Mouse (Mus musculus) forebrain, postnatal 0 days (tissue): Measurements from ENCODE around the gene Mettl7b. TPM values are rescaled to one million over a fixed set of nuclear protein-coding genes. Genes with fewer than 3 reads are reported as not detected.
A peak's percentile ranks its signal among the peaks of the same experiment; 100 is the strongest.

ENCODE experiments used
- ATAC-seq: fragments of 200-750 bp; cut with Nextera tagmentation; 2 replicates; pipeline ENCODE4 v1.8.0; 2017; ENCODE audit warnings: mild to moderate bottlenecking, moderate library complexity
- DNase-seq: peaks from one replicate; pipeline ENCODE4 v3.0.0-alpha.2; 2015
- H3K27ac ChIP-seq: fragments of 300-500 bp; sonication (generic); 2 replicates; pipeline ENCODE4 v1.5.1; 2014; ENCODE audit warnings: low read depth, mild to moderate bottlenecking, antibody characterized with exemption, low read length, moderate library complexity, mixed read lengths
- H3K27me3 ChIP-seq: fragments of 300-500 bp; sonication (generic); 2 replicates; pipeline ENCODE4 v1.6.1; 2014; ENCODE audit warnings: mild to moderate bottlenecking, low read length, mixed read lengths; ENCODE audit not compliant: insufficient read depth
- H3K36me3 ChIP-seq: fragments of 300-500 bp; sonication (generic); 2 replicates; pipeline ENCODE4 v1.6.1; 2014; ENCODE audit warnings: mild to moderate bottlenecking, moderate library complexity; ENCODE audit not compliant: insufficient read depth
- H3K4me1 ChIP-seq: fragments of 300-500 bp; sonication (generic); 2 replicates; pipeline ENCODE4 v1.6.1; 2014; ENCODE audit warnings: antibody characterized with exemption; ENCODE audit not compliant: insufficient read depth
- H3K4me2 ChIP-seq: fragments of 300-500 bp; sonication (generic); 2 replicates; pipeline ENCODE4 v1.6.1; 2014; ENCODE audit warnings: low read depth, mild to moderate bottlenecking, moderate library complexity
- H3K4me3 ChIP-seq: fragments of 300-500 bp; sonication (generic); 2 replicates; pipeline ENCODE4 v1.5.1; 2014; ENCODE audit warnings: low read depth, low read length, mixed read lengths
- H3K9ac ChIP-seq: fragments of 300-500 bp; sonication (generic); 2 replicates; pipeline ENCODE4 v1.6.1; 2014; ENCODE audit warnings: mild to moderate bottlenecking
- H3K9me3 ChIP-seq: fragments of 300-500 bp; sonication (generic); 2 replicates; pipeline ENCODE4 v1.6.1; 2016; ENCODE audit warnings: low read length
- CTCF ChIP-seq: sonication (generic); IDR thresholded peaks from 2 replicates; pipeline ENCODE4 v1.5.1; 2016; ENCODE audit warnings: antibody characterized with exemption, control low read depth, low read depth
- WGBS: fragments of 180-500 bp; shearing (Covaris S2); extraction: QIAGEN DNeasy Blood & Tissue Kit; methylation state at CpG from one replicate; pipeline ENCODE4 v1.1.7; 2014; 5-methylcytosine and 5-hydroxymethylcytosine counted together
- polyA plus RNA-seq: library from polyadenylated mRNA; unstranded; fragments of >200 nt; fragmentation: Nextera tagmentation; extraction: Ambion mirVana; gene quantifications from 2 replicates; pipeline ENCODE4 v1.2.1, GENCODE M21; 2015
- total RNA-seq: library from RNA; depleted of rRNA; stranded (reverse); fragments of >200 nt; gene quantifications from 2 replicates; pipeline ENCODE4 v1.2.3, GENCODE M21; 2014

Gene Mettl7b
- total and polyA plus RNA-seq, 2 experiments from 2014 or later = not detected

- Histone ChIP-seq H3K4me3 (no peak overlapping the region), H3K27me3 (no peaks in the 10 kb centered on the region), H3K9me3 (no peaks in the 10 kb centered on the region), H3K4me2 (no peak overlapping the region), H3K4me1 (no peaks in the 10 kb centered on the region), H3K27ac (no peak overlapping the region), H3K36me3 (0 out of 2 replicates have a peak, but pooled peaks cover 7% of the 10 kb centered on the region), H3K9ac (no peak overlapping the region)
- 96% methylated on average over 3 of the region's 3 CpGs for WGBS
- ATAC-seq (no peak), DNase-seq (no peak)
- TF ChIP-seq CTCF = no peak
Measured at GRCm38 (mm10) chr10:128916665-128917064, 44.1 kb downstream of the Mettl7b start.

DNA sequence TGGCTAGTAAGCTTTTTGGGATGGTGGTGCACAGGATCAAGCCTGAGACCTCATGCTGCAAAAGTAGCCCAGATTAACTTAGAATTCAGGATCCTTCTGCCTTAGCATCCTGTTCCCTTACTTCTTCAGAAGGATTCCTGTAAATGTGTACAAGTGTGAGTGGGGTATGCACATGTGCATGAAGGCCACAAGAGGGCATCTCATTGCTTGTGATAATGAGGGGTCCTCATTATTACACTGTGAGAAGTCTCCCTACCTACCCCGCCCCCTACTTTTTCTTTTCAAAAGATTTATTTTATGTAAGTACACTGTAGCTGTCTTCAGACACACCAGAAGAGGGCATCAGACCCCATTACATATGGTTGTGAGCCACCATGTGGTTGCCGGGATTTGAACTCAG, 45.2 kb downstream of the Mettl7b start:
- no peaks in the 10 kb centered on the region for H3K27me3 ChIP-seq
- H3K4me3 ChIP-seq = no peak overlapping the region
- no peak overlapping the region for H3K4me2 ChIP-seq
- TF ChIP-seq CTCF = peak; percentile 37; the same call in 1 of the 2 replicates
- DNase-seq = no peak
- no peak for ATAC-seq
- no peak overlapping the region for H3K9ac ChIP-seq
- H3K4me1 ChIP-seq = no peaks in the 10 kb centered on the region
- 0 out of 2 replicates have a peak, but pooled peaks cover 7% of the 10 kb centered on the region for H3K36me3 ChIP-seq
- no peaks in the 10 kb centered on the region for H3K9me3 ChIP-seq
- WGBS = 88% methylated on average over 2 of the region's 2 CpGs
- no peak overlapping the region for H3K27ac ChIP-seq

DNA sequence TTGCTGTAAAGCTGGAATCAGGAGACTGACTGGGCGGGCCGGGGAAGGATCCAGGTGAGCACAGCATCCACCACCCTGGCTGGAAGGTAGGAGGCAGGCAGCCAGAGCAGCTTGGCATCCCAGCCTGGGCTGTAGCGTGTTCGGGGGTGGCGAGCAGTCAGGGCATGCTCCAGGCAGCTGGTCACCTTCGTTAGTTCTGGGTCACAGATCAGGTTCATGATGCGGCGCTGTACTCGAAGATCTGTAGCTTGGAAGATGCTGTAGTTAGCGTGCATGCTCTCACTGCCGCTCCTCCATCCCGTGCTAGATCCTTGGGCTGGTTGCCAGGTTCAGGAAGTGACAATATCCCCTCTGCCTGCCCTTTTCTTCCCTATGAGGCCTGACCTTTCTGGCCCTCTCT, 47.1 kb downstream of the Mettl7b start:
- 0 out of 2 replicates have a peak, but pooled peaks cover 4% of the 10 kb centered on the region for H3K36me3 ChIP-seq
- no peaks in the 10 kb centered on the region for H3K4me1 ChIP-seq
- TF ChIP-seq CTCF = no peak
- no peak overlapping the region for H3K4me2 ChIP-seq
- 81% methylated on average over 12 of the region's 12 CpGs for WGBS
- ATAC-seq (no peak), DNase-seq (no peak)
- no peak overlapping the region for H3K9ac ChIP-seq
- no peaks in the 10 kb centered on the region for H3K27me3 ChIP-seq
- no peak overlapping the region; the same call in 1 of the 2 replicates for H3K27ac ChIP-seq
- no peaks in the 10 kb centered on the region for H3K9me3 ChIP-seq
- H3K4me3 ChIP-seq = no peak overlapping the region

DNA sequence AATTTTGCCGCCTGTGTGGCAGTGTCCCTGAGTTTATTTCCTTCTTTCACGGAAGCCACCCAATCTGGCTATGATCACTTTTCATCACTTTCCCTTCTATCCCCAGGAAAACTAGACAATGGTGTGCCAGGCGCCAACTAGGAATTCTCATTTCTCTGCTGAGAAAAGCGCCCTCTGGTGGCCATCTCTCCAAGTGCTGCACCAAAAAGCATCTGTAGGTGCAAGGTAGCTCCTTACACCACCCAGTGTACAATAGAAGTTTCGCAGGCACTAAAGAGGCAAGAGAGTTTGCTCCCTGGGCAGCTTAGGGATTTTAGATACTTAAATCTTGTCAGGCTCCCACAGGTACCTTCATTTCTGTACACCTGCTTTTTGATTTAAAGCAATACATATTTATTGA, 47.6 kb downstream of the Mettl7b start:
- TF ChIP-seq CTCF = peak; percentile 98
- peak; percentile 95 for DNase-seq
- H3K4me1 ChIP-seq = no peaks in the 10 kb centered on the region
- no peaks in the 10 kb centered on the region for H3K9me3 ChIP-seq
- no peak overlapping the region for H3K4me3 ChIP-seq
- H3K9ac ChIP-seq = no peak overlapping the region
- no peak overlapping the region for H3K4me2 ChIP-seq
- WGBS = 4% methylated on average over 5 of the region's 5 CpGs
- peak overlapping the region; percentile 23; the same call in 1 of the 2 replicates for H3K27ac ChIP-seq
- peak; percentile 62 for ATAC-seq
- no peaks in the 10 kb centered on the region for H3K27me3 ChIP-seq
- 0 out of 2 replicates have a peak, but pooled peaks cover 4% of the 10 kb centered on the region for H3K36me3 ChIP-seq

- no peak for TF ChIP-seq CTCF
- 77% methylated on average over 4 of the region's 4 CpGs for WGBS
- Histone ChIP-seq H3K27ac (peak overlapping the region; percentile 23; the same call in 1 of the 2 replicates), H3K27me3 (no peaks in the 10 kb centered on the region), H3K9me3 (no peaks in the 10 kb centered on the region), H3K4me2 (no peak overlapping the region), H3K9ac (no peak overlapping the region), H3K36me3 (0 out of 2 replicates have a peak, but pooled peaks cover 2% of the 10 kb centered on the region), H3K4me3 (no peak overlapping the region), H3K4me1 (no peaks in the 10 kb centered on the region)
- ATAC-seq (no peak), DNase-seq (no peak)
Measured at GRCm38 (mm10) chr10:128912791-128913190, 48.0 kb downstream of the Mettl7b start.

- DNase-seq (no peak), ATAC-seq (no peak)
- Histone ChIP-seq H3K4me2 (no peak overlapping the region), H3K4me3 (no peak overlapping the region), H3K9ac (no peak overlapping the region), H3K27ac (no peak overlapping the region), H3K36me3 (no peaks in the 10 kb centered on the region), H3K4me1 (no peaks in the 10 kb centered on the region), H3K27me3 (no peaks in the 10 kb centered on the region), H3K9me3 (no peaks in the 10 kb centered on the region)
- no peak for TF ChIP-seq CTCF
- WGBS = 83% methylated on average over 4 of the region's 4 CpGs
Measured at GRCm38 (mm10) chr10:128912268-128912667, 48.5 kb downstream of the Mettl7b start.

DNA sequence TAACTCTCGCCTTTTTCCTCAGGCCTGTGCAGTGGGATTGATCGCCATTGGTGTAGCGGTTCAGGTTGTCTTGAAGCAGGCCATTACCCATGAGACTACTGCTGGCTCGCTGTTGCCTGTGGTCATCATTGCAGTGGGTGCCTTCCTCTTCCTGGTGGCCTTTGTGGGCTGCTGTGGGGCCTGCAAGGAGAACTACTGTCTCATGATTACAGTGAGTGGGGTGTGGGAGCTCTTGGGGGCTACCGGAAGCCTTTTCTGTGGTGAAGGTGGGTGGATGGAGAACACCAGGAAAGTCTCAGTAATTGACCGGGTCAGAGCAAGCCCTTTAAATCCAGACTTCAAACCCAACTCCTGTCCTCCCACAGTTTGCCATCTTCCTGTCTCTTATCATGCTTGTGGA, 49.4 kb downstream of the Mettl7b start:
- WGBS = 91% methylated on average over 6 of the region's 6 CpGs
- no peaks in the 10 kb centered on the region for H3K4me1 ChIP-seq
- DNase-seq (no peak), ATAC-seq (no peak)
- TF ChIP-seq CTCF = no peak
- H3K27ac ChIP-seq = no peak overlapping the region
- no peaks in the 10 kb centered on the region for H3K36me3 ChIP-seq
- H3K9me3 ChIP-seq = no peaks in the 10 kb centered on the region
- H3K4me3 ChIP-seq = no peak overlapping the region
- no peaks in the 10 kb centered on the region for H3K27me3 ChIP-seq
- 0 out of 2 replicates have a peak overlapping the region, but pooled peaks have one; percentile 90 for H3K4me2 ChIP-seq
- H3K9ac ChIP-seq = no peak overlapping the region
